Mouse (Mus musculus): ENCODE measurements around the gene Iffo1.

- TF ChIP-seq MAX (IDR thresholded peaks at IDR 0.05) (no peak), CTCF (IDR thresholded peaks at IDR 0.05; ENCODE audit: control insufficient read depth, insufficient read depth, insufficient read length) (no peak), MYOG (IDR thresholded peaks at IDR 0.05; ENCODE audit: control insufficient read depth, extremely low read depth, insufficient read length) (no peak), USF1 (IDR thresholded peaks at IDR 0.05; ENCODE audit: low read depth) (no peak), MYOD1 (IDR thresholded peaks at IDR 0.05; ENCODE audit: control insufficient read depth, insufficient read length, low read depth) (no peak), CEBPB (IDR thresholded peaks at IDR 0.05; ENCODE audit: low read depth) (no peak), FOSL1 (IDR thresholded peaks at IDR 0.05; ENCODE audit: insufficient read depth, low read length, poor library complexity, severe bottlenecking) (no peak)
These were observed 15.5 kb downstream of the Iffo1 start for GRCm38 (mm10) chr6:125160558-125160853.
